Mouse (Mus musculus) spleen, adult 12 weeks (tissue): ENCODE data around the gene Tmem120a.

ENCODE experiments used
- DNase-seq: peaks from one replicate; pipeline ENCODE4 v3.0.0; 2022; ENCODE audit warnings: low spot score

The Tmem120a gene

GRCm38 (mm10) chr5:135743741-135744609 is at the start of gene Tmem120a:
TSS of gene Tmem120a (minus strand) at chr5:135744448.
- DNase-seq: peak; percentile 88

GRCm38 (mm10) chr5:135782901-135783300 is 38.7 kb upstream of the Tmem120a start:
- no peak for DNase-seq

- no peak for DNase-seq
Measured at GRCm38 (mm10) chr5:135780331-135780730, 36.1 kb upstream of the Tmem120a start.

- peak; percentile 96 for DNase-seq
Measured at GRCm38 (mm10) chr5:135778471-135779445, 34.5 kb upstream of the Tmem120a start, which contains the start of gene Mdh2. TSS of gene Mdh2 (plus strand) at chr5:135778480.

GRCm38 (mm10) chr5:135777796-135778470 is 33.7 kb upstream of the Tmem120a start, which contains the start of gene Styxl1:
TSS of gene Styxl1 (minus strand) at chr5:135778385.
- no peak for DNase-seq

GRCm38 (mm10) chr5:135776546-135776945 is 32.3 kb upstream of the Tmem120a start:
- no peak for DNase-seq

- no peak for DNase-seq
Measured at GRCm38 (mm10) chr5:135772519-135772918, 28.3 kb upstream of the Tmem120a start.

GRCm38 (mm10) chr5:135764971-135765370 is 20.7 kb upstream of the Tmem120a start:
- no peak for DNase-seq

GRCm38 (mm10) chr5:135763526-135763925 is 19.3 kb upstream of the Tmem120a start:
- DNase-seq: peak; percentile 40

DNA sequence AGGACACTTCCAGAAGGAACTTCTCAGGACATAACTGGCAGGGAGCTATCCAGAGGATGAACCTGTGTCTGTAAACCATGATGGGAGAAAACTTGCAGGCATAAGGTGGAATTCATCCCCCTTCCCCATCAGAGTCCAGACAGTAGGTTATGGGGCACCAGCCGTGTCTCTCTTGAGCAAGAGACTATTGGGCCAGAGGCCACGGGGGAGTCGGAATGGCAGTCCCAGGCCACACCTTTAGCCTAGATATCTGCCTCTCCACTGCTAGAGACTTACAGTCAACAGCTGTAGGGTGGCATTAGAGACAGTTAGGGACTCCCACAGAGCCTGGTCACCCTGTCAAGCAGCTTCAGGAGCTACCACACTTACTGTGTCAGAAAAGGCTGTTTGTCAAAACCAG is 17.6 kb upstream of the Tmem120a start:
- DNase-seq: no peak

GRCm38 (mm10) chr5:135751595-135751994 is 7.3 kb upstream of the Tmem120a start:
- DNase-seq: no peak

DNA sequence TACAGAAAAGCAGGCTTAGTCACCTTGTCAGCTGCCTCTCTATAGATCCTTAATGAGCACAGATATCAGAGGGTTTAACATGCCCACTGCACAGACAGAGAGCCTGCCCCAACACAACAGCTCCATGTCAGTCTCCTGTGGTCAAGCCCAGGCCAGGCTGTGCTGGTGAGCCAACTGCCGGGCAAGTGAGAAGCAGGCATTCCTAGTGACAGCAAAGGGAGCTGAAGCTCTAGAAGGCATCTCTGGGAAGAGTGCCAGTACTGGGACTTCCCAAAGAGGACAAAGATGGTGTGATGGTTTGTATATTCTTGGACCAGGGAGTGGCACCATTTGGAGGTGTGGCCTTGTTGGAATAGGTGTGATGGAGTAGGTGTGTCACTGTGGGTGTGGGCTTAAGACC is 6.8 kb upstream of the Tmem120a start:
- DNase-seq: no peak

DNA sequence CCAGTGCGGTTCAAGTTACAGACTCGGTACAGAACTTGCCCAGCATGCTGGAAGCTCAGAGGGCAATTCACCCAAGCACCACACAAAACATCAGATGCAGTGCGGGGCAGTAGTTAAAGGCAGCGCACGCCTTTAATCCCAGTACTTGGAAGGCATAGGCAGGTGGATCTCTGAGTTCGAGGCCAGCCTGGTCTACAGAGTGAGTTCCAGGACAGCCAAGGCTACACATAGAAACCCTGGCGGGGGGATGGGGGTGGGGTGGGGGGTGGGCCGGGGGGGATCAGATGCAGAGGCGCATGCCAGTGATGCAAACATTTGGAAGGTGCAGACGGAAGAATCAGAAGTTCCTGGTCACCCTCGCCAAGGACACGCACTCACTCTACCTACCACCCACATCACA is 494 bp upstream of the Tmem120a start:
- DNase-seq: no peak

- DNase-seq: no peak
Measured at GRCm38 (mm10) chr5:135742941-135743740, 1.1 kb downstream of the Tmem120a start.

- DNase-seq: no peak
Measured at GRCm38 (mm10) chr5:135742156-135742555, 2.1 kb downstream of the Tmem120a start.

DNA sequence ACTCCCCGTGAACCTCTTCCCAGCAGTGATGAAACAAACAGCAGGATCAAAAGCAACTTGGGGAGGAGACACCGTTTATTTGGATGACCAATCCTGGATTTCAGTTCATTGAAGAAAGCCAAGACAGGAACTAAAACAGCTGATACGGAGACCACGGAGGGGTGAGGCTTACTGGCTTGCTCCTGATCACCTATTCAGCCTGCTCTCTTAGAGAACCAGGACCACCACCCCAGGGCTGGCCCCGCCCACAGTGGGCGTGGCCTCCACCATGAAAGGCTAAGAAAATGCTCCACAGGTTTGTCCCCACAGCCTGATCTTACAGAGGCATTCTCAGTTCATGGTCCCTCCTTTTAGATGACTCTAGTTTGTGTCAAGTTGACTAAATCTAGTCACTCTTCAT is 6.0 kb downstream of the Tmem120a start:
- DNase-seq: no peak

GRCm38 (mm10) chr5:135737154-135737553 is 7.1 kb downstream of the Tmem120a start:
- DNase-seq: no peak

- DNase-seq: no peak
Measured at GRCm38 (mm10) chr5:135736544-135736943, 7.7 kb downstream of the Tmem120a start.

DNA sequence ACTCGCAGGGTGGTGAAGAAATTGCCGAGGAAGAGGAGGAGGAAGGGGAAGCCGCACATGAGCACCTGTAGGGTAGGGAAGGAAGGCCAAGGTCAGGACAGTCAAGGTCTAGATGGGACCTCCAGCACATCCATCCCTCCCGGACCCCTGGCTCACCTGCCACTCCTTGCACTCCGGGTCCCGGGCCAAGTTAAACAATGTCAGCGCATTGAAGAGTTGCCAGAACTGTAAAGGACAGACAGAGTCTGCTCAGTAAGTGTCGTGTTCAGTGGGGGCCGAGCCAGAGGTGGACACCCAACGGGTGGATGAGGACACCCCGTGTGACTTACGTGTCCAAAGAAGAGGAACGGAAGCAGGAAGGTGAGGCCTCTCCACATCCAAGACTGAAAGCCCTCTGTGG is 8.5 kb downstream of the Tmem120a start:
- no peak for DNase-seq

GRCm38 (mm10) chr5:135734057-135734680 is 10.1 kb downstream of the Tmem120a start:
- DNase-seq: no peak

DNA sequence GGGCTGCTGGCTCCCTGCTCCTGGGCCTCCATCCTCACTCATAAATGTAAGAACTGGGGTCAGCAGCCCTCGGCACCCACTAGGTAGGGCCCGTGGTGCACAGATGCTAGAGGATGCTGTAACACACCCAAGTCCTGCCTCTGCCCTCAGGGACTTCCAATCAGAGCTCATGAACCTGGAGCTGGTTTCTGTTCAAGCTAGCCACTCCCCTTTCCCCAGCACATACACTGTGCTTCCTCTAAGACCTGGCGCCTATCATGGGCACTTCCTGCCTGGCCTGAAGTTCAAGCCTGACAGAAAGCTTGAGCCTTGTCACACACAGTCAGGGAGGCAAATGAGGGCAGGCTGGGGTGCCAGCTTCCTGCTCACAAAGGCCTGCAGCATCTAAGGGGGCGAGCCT is 11.2 kb downstream of the Tmem120a start:
- DNase-seq: no peak
